Mouse (Mus musculus) MEL (cell line): Measurements from ENCODE around the gene Gm47791.

Source experiments
- GATA1 ChIP-seq: IDR thresholded peaks from 2 replicates; pipeline ENCODE4 v1.6.1; 2011; ENCODE audit warnings: low read depth, low read length, improper control_type of control experiment
- NRF1 ChIP-seq: IDR thresholded peaks from 2 replicates; pipeline ENCODE4 v1.6.1; 2014; ENCODE audit warnings: low read depth, mild to moderate bottlenecking, inconsistent platforms, low read length, improper control_type of control experiment, moderate library complexity; ENCODE audit not compliant: poor library complexity, insufficient read depth, severe bottlenecking
- POLR2A ChIP-seq, 2 experiments: IDR thresholded peaks; 2 replicates each; pipeline ENCODE4 v1.6.1; 2011 to 2012; ENCODE audit warnings: low read length in 2 of 2, mild to moderate bottlenecking in 2 of 2, control low read depth in 1 of 2, improper control_type of control experiment in 1 of 2, low read depth in 1 of 2, moderate library complexity in 1 of 2; ENCODE audit not compliant: control insufficient read depth in 1 of 2, insufficient read depth in 1 of 2, poor library complexity in 1 of 2
- RAD21 ChIP-seq: IDR thresholded peaks from 2 replicates; pipeline ENCODE4 v1.6.1; 2011; ENCODE audit warnings: mild to moderate bottlenecking, low read depth, low read length, improper control_type of control experiment
- SMC3 ChIP-seq: IDR thresholded peaks from 2 replicates; pipeline ENCODE4 v1.6.1; 2011; ENCODE audit warnings: low read depth, low read length, improper control_type of control experiment
- TAL1 ChIP-seq: IDR thresholded peaks from 2 replicates; pipeline ENCODE4 v1.6.1; 2012; ENCODE audit warnings: mild to moderate bottlenecking, inconsistent platforms, low read length, moderate library complexity, mixed read lengths
- USF1 ChIP-seq: IDR thresholded peaks from 2 replicates; pipeline ENCODE4 v1.6.1; 2014; ENCODE audit warnings: low read depth, mild to moderate bottlenecking, inconsistent platforms, low read length, improper control_type of control experiment, moderate library complexity
- USF2 ChIP-seq, 2 experiments: IDR thresholded peaks; 2 replicates each; pipeline ENCODE4 v1.6.1; 2011 to 2012; ENCODE audit warnings: improper control_type of control experiment in 2 of 2, low read length in 2 of 2, borderline replicate concordance in 1 of 2, inconsistent platforms in 1 of 2, low read depth in 1 of 2, mild to moderate bottlenecking in 1 of 2; ENCODE audit not compliant: insufficient read depth in 1 of 2

GRCm38 (mm10) chr1:82726482-82726881, 44.6 kb downstream of the Gm47791 start:
- no peak for TF ChIP-seq SMC3
- peak; percentile 73 for TF ChIP-seq GATA1
- no peak for TF ChIP-seq TAL1
- TF ChIP-seq USF1 = no peak
- no peak for TF ChIP-seq NRF1
- TF ChIP-seq POLR2A (IDR thresholded peaks at IDR 0.05; ENCODE audit: control insufficient read depth in 1 of 2, insufficient read depth in 1 of 2, low read depth in 1 of 2, low read length in 2 of 2, poor library complexity in 1 of 2) = no peak
- no peak for TF ChIP-seq USF2 (IDR thresholded peaks at IDR 0.05; ENCODE audit: borderline replicate concordance in 1 of 2, insufficient read depth in 1 of 2, low read depth in 1 of 2, low read length in 2 of 2)
- TF ChIP-seq RAD21 = no peak
